Mouse (Mus musculus) embryo, embryonic 11.5 days (tissue): Measurements from ENCODE around the gene Olfr95.
A peak's percentile ranks its signal among the peaks of the same experiment; 100 is the strongest.
"Not testable (repeated sequence)": the region's sequence is repeated elsewhere in the genome, so short reads cannot be mapped to it uniquely, and the experiment has no call there.

Source experiments
- DNase-seq: peaks from one replicate; pipeline ENCODE4 v3.0.0-alpha.2; 2012; ENCODE audit warnings: low read depth, low spot score

Olfr95 gene

DNA sequence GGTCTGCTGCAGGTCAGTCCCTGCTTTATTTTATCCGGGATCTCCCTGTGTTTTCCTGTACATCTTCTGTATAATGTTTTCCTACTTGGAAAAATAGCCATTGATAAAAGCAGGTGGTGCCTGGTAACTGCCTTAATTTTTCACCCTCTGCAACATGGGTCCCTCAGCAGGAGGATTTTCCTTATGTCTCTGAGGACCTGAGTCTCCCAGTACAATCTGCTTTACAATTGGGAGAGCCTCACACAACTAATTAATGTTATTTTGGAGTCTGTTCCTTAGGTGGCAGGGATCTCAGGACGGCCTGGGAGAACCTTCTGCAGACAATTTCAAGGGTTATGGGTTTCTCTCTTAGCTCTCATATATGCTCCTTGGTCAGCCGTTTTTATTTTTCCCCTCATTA, at the start of gene Olfr95:
TSS of gene Olfr95 (minus strand) at position 101 of the 400 bp plus-strand sequence.
- DNase-seq, result no peak

- no peak for DNase-seq
Observed at GRCm38 (mm10) chr17:37250544-37250943, 37.6 kb upstream of the Olfr95 start.

GRCm38 (mm10) chr17:37249460-37249859, 36.5 kb upstream of the Olfr95 start:
- DNase-seq, result no peak

- no peak for DNase-seq
Observed at GRCm38 (mm10) chr17:37246715-37247114, 33.8 kb upstream of the Olfr95 start.

DNA sequence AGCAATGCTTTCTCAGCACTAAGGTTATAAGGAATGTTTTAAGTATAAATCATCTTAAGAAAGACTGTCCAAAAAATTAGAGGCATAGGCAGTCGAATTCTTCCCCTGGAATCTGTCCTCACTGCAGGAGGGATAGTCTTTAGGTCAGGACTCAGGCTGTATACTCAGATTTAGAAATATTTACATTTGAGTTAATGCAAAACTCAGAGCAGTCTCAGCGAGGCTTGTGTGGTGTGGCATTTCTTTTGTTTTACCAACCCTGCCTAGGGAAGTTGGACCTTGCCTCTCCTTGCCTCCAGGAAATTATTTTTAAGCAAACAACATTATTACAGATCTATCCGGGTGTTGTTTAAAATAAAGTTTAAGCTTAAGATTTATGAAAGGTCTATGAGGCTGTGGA, 29.3 kb upstream of the Olfr95 start:
- DNase-seq, result no peak

GRCm38 (mm10) chr17:37237230-37237629, 24.3 kb upstream of the Olfr95 start, which contains the start of gene Olfr97:
Gene Olfr97 (minus strand): TSS chr17:37237330.
- DNase-seq, result not testable (repeated sequence)

GRCm38 (mm10) chr17:37221879-37222278, 9.0 kb upstream of the Olfr95 start:
- no peak for DNase-seq

DNA sequence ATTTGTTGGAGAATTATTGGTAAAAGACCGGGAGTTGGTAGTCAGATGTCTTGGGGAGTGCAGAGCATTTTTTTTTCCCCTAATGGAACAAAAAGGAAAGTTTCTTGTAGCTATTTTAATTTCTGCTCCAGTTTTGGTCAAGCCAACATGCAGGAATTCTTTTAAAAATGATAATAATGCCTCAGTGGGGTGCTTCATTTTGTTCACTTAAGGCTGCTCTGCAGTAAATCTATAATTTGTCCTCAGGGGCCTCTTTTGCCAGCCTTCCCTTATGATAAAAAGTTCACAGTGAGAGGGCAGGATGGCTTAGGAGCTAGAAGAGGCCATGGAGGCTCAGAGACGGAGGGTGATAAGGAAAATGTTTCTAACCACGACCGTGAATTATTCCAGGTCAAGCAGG, 6.9 kb upstream of the Olfr95 start, which contains the start of gene Olfr96:
TSS of gene Olfr96 (plus strand) at position 301 of the 400 bp plus-strand sequence.
- no peak for DNase-seq

DNA sequence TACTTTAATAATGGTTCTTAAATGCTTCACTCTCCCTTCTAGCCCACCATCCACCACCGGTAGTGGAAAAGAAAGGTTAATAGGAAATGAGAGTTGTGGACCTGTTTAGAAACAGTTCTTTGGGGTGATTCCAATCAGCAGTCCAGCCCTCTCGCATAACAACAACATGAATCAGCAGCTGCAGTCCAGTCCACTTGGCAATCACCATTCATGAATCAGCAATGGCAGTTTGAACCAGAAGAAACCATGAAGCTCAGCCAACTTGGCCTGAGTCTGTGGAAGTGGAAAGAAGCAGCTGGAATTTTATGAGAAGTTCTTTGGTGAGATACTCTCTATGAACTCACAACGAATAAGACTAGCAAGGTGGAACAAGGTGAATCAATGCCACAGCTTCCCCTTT, 5.6 kb upstream of the Olfr95 start:
- DNase-seq, result no peak

DNA sequence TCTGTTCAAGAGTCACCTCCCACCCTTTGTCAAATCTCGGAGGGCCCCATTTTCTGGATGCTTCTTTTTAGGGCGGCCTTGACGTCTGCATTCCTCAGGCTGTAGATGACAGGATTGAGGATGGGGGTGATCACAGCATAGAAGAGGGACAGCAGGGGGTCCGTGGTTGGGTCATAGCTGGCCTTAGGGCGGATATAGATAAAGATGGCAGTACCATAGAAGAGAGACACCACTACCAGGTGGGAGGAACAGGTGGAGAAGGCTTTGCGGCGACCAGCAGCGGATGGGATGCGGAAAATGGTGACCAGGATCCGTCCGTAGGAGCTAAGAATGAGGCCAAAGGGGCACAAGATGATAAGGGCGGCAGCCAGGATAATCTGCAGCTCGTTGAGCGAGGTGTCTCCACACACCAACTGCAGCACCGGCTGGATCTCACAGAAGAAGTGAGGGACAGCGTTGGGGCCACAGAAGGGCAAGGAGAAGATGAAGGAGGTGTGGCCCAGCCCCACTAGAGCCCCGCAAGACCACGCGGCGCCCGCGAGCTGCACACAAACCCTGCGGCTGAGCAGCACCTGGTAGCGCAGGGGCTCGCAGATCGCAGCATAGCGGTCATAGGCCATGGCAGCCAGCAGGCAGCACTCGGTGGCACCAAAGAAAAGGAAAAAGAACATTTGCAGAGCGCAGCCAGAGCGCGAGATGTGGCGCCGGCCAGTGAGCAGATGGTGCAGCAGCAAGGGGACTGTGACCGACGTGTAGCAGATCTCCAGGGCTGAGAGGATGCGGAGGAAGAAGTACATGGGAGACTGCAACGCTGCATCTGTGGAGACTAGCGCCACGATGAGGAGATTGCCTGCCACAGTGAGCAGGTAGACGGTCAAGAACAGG, 1.8 kb downstream of the Olfr95 start:
- no peak for DNase-seq

DNA sequence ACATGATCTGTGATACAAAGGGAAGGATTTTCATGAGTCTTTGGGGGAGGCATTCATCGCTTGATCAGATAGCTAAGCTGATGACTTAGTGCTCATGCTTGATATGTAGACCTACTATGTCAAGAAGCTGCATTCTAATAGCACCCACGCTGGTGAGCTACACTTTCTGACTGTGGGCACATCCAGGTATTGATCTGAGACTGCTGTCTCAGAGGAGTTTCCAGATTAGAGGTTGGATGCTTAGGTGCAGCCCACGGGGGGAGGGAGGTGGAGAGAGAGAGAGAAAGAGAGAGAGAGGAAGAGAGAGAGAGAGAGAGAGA, 9.0 kb downstream of the Olfr95 start:
- DNase-seq, result no peak

DNA sequence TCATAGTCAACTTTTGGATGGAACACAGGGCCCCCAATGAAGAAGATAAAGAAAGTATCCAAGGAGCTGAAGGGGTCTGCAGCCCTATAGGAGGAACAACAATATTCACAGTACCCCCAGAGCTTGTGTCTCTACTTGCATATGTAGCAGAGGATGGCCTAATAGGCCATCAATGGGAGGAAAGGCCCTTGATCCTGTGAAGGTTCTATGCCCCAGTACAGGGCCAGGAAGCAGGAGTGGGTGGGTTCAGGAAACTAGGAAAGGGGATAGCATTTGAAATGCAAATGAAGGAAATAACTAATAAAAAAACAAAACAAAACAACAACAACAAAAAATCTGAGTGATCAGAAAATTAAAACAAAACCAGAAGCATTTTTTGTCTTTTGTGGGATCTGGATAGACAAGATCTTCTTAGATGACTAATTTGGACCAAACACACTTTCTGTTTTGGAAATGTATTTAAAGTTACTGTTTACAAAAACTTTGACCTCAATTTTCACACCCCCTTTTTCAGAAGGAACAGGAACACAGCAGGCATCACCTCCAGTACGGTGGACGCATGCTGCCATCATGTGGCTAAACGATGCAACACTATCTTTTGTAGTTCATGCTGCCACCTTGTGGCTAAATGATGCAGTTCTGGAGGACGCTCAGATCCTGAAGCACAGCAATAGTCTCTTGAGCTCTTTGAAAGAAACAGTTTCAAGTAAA, 9.6 kb downstream of the Olfr95 start:
- peak; percentile 72 for DNase-seq

- DNase-seq, result no peak
Observed at GRCm38 (mm10) chr17:37200894-37201293, 12.0 kb downstream of the Olfr95 start, which contains the start of gene Olfr94. Gene Olfr94 (minus strand): TSS chr17:37200994.

DNA sequence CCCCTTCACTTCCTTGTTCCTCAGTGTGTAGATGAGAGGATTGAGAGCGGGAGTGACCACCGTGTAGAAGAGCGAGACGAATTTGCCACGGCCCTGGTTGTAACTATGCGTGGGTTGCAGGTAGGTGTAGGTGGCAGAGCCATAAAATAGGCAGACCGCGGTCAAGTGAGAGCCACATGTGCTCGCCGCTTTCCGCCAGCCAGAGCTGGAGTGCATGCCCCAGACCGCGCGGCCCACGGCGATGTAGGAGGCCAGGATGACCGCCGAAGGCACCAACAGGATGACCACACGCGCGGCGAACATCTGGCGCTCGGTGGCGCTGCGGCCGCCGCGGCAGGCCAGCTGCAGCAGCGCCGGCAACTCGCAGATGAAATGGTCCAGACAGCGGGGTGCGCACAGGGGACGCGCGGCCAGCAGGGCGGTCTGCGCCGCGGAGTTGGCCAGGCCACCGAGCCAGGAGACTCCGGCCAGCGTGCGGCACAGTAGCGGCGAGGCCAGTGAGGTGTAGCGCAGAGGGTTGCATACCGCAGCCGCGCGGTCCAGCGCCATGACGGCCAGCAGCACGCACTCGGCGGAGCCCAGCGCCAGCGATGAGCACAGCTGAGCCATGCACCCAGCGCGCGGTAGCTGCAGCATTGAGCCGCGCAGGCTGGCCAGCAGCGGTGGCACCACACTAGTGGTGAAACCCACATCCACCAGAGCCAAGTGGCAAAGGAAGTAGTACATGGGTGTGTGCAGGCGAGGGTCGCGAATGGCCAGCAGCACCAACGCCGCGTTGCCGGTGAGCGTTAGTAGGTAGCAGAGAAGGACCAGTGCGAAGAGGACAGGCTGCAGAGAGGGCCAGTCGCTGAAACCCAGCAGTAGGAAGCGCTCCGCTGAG, 15.8 kb downstream of the Olfr95 start:
- DNase-seq, result peak; percentile 32

DNA sequence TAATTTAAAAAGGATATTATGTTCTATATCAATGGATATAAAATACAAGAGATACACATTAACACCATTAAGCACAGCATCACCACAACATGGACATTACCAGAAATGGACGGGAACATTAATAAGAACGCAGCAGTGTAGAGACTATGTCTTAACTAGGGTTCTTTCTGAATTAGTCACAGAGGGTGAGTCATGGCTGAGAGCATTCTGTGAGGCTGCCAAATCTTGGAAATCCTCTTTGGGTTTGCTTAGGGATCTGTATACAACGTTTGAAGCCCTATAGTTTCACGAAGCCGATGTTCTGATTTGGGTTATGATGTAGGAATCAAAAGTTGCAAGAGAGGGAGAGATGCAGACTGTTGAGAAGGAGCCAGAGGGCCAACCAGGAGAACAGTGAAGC, 18.1 kb downstream of the Olfr95 start:
- no peak for DNase-seq

DNA sequence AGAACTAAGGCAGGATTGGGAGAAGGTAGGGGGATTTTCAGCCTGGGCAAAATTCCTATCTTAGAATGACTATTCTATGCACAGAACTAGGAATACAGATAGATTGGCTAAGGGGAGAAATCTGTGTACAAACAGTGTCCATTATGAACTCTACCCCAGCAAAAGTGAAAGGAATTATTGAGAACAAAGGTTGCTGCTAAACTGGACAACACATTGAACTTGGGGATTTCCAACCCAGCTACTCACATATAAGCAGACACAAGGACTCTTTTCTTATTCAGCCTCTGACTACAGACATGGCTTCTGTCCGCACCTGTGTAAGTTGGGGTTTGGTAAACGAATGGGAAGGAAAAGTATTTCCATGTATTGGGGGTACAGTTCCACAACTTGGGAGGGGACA, 19.3 kb downstream of the Olfr95 start, which contains the start of gene Ubd:
TSS of gene Ubd (plus strand) at position 237 of the 400 bp plus-strand sequence.
- no peak for DNase-seq

- no peak for DNase-seq
Observed at GRCm38 (mm10) chr17:37193032-37193431, 19.9 kb downstream of the Olfr95 start.

GRCm38 (mm10) chr17:37190711-37191110, 22.2 kb downstream of the Olfr95 start:
- no peak for DNase-seq

DNA sequence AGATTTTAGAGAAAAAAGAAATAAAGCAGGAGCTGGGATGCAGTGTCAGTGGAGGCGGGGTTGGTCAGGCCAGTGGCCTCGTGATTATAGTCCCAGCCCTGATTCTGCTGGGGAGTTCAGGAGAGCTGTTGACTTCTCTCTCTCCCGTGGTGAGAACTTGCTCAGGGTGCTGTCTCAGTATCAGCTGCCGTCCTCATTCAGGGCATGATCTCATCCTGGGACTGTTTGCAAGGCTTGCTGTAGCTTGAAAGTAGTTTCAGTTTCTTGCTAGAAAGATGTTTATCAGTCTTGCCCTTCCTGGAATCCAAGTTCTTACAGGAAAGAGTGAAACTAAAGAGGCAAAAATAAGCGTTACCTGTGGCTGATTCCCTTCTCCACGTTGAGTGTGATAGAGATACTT, 27.4 kb downstream of the Olfr95 start:
- DNase-seq, result no peak

DNA sequence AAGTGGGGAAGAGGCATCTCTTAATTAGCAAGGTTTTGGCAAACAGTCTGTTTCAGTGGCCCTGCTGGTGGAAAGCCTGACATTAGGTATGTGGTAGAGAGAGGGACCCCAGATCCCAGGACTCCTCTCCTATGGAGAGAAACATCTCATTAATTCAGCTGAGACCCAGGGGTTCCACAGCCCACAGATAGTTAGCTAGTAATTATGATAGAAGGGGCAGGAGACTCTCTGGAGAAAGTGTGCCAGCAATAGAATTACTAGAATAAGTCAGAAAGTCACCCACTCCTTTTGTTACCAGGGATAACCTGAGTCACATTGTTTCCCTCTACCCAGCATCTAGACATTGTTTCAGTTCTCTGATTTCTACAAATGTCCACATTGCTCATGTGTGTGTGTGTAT, 51.5 kb downstream of the Olfr95 start, which contains the start of gene Olfr93:
TSS of gene Olfr93 (minus strand) at position 101 of the 400 bp plus-strand sequence.
- no peak for DNase-seq
